Mouse (Mus musculus) kidney, postnatal 0 days (tissue): ENCODE results near the gene Pafah2. TPM values are rescaled to one million over a fixed set of nuclear protein-coding genes. Genes with fewer than 3 reads are reported as not detected.

Source experiments
- ATAC-seq: fragments of 200-750 bp; cut with Nextera tagmentation; replicated peaks from 2 replicates; pipeline ENCODE4 v1.8.0; 2017; ENCODE audit warnings: low read depth, moderate number of reproducible peaks, moderate TSS enrichment, moderate library complexity; ENCODE audit not compliant: low FRiP score
- DNase-seq: peaks from one replicate; pipeline ENCODE4 v3.0.0-alpha.2; 2016; ENCODE audit warnings: low spot score
- H3K27ac ChIP-seq: fragments of 300-500 bp; sonication (generic); 2 replicates; pipeline ENCODE4 v1.5.1; 2014; ENCODE audit warnings: mild to moderate bottlenecking
- H3K27me3 ChIP-seq: fragments of 300-500 bp; sonication (generic); 2 replicates; pipeline ENCODE4 v1.6.1; 2014; ENCODE audit warnings: low read length, mixed read lengths; ENCODE audit not compliant: insufficient read depth
- H3K36me3 ChIP-seq: fragments of 300-500 bp; sonication (generic); 2 replicates; pipeline ENCODE4 v1.6.1; 2014; ENCODE audit warnings: low read length, mixed read lengths; ENCODE audit not compliant: insufficient read depth
- H3K4me1 ChIP-seq: fragments of 300-500 bp; sonication (generic); replicated peaks from 2 replicates; pipeline ENCODE4 v1.6.1; 2014; ENCODE audit warnings: antibody characterized with exemption, low read length, mixed read lengths; ENCODE audit not compliant: insufficient read depth
- H3K4me2 ChIP-seq: fragments of 300-500 bp; sonication (generic); 2 replicates; pipeline ENCODE4 v1.6.1; 2014; ENCODE audit warnings: mild to moderate bottlenecking, low read length, moderate library complexity, mixed read lengths
- H3K4me3 ChIP-seq: fragments of 300-500 bp; sonication (generic); replicated peaks from 2 replicates; pipeline ENCODE4 v1.5.1; 2014; ENCODE audit warnings: low read depth, low read length
- H3K9ac ChIP-seq: fragments of 300-500 bp; sonication (generic); 2 replicates; pipeline ENCODE4 v1.6.1; 2014; ENCODE audit warnings: low read depth, low read length
- H3K9me3 ChIP-seq: fragments of 300-500 bp; sonication (generic); replicated peaks from 2 replicates; pipeline ENCODE4 v1.6.1; 2016; ENCODE audit warnings: low read length, inconsistent platforms, mixed read lengths
- CTCF ChIP-seq: IDR thresholded peaks from 2 replicates; pipeline ENCODE4 v1.5.1; 2016; ENCODE audit warnings: antibody characterized with exemption, low read depth, mild to moderate bottlenecking, moderate library complexity
- WGBS: fragments of 180-500 bp; shearing (Covaris S2); extraction: QIAGEN DNeasy Blood & Tissue Kit; methylation state at CpG from one replicate; pipeline ENCODE4 v1.1.7; 2014; 5-methylcytosine and 5-hydroxymethylcytosine counted together
- polyA plus RNA-seq: library from polyadenylated mRNA; unstranded; fragments of >200 nt; fragmentation: Nextera tagmentation; extraction: Ambion mirVana; gene quantifications from 2 replicates; pipeline ENCODE4 v1.2.1, GENCODE M21; 2015

The Pafah2 gene
- polyA plus RNA-seq: 22.7 and 24.4 TPM in 2 replicates

DNA sequence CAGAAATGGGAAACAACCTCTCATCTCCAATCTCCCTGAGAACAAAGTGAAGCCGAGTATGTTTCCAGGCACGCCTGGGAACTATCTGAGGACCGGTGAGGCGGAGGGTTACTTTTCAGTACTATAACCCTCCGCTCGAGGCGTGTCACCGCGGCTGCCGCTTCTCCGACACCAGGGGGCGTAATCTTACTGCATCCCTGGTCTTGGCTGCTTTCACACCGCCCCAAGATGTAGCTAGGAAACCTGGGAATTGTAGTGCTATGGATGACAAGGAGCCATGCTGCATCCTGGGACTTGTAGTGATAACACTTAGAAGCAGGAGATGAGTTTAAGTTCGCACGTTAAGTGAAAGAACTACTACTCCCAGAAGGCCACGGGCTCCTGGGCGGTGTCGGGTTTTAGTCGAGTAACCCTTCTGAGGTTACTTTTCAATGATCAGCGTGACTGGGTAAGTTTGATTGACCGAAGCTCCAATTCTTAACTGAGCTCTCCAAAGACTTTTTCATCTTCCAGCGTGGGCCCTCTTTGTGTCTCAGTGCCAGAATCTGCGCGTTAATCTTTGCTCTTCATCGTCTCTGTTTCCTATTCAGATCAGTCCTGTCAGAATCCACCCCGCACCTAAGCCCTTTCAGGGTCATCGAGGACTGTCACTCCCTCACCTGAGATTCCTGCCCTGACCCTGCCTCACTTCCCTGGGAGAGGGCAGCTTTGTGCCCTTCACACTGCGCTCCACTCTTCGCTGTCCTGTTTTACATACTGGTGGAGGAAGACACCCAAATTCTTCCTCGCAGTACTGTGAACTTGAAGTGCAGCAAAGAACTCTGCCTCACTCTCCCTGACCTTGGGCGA lies at the start of gene Pafah2:
Pafah2 (plus strand) TSS at position 344 of the 849 bp plus-strand sequence.
- peak; percentile 100 for DNase-seq
- Histone ChIP-seq H3K4me3 (peak within 1 kb of the TSS; percentile 52), H3K4me1 (no peaks in the 10 kb centered on the region), H3K27ac (peak within 1 kb of the TSS; percentile 87), H3K36me3 (no peaks in the 10 kb centered on the region), H3K27me3 (no peaks in the 10 kb centered on the region), H3K9ac (peak within 1 kb of the TSS; percentile 63), H3K9me3 (no peaks in the 10 kb centered on the region), H3K4me2 (peak within 1 kb of the TSS; percentile 92)
- WGBS: under 1% methylated on average over 31 of the region's 31 CpGs
- ATAC-seq: peak; percentile 96
- TF ChIP-seq CTCF: peak; percentile 100

- 69% methylated on average over 11 of the region's 11 CpGs for WGBS
- no peak for TF ChIP-seq CTCF
- H3K4me2 ChIP-seq: no peak overlapping the region
- no peak overlapping the region for H3K9ac ChIP-seq
- 0 out of 2 replicates have a peak, but pooled peaks cover 5% of the 10 kb centered on the region for H3K27me3 ChIP-seq
- no peaks in the 10 kb centered on the region for H3K36me3 ChIP-seq
- peaks cover 9% of the 10 kb centered on the region for H3K4me1 ChIP-seq
- no peak overlapping the region for H3K27ac ChIP-seq
- ATAC-seq (no peak), DNase-seq (no peak)
- H3K9me3 ChIP-seq: no peaks in the 10 kb centered on the region
- H3K4me3 ChIP-seq: no peak overlapping the region
Measured at GRCm38 (mm10) chr4:134348078-134348477, 48.0 kb upstream of the Pafah2 start.

GRCm38 (mm10) chr4:134348545-134348944 lies 47.6 kb upstream of the Pafah2 start:
- no peak for TF ChIP-seq CTCF
- no peaks in the 10 kb centered on the region for H3K9me3 ChIP-seq
- H3K4me2 ChIP-seq: no peak overlapping the region
- WGBS: 74% methylated on average over 5 of the region's 5 CpGs
- no peak overlapping the region for H3K4me3 ChIP-seq
- DNase-seq (no peak), ATAC-seq (no peak)
- peaks cover 6% of the 10 kb centered on the region for H3K4me1 ChIP-seq
- H3K36me3 ChIP-seq: no peaks in the 10 kb centered on the region
- no peak overlapping the region for H3K9ac ChIP-seq
- no peaks in the 10 kb centered on the region for H3K27me3 ChIP-seq
- no peak overlapping the region for H3K27ac ChIP-seq

- no peaks in the 10 kb centered on the region for H3K36me3 ChIP-seq
- H3K27ac ChIP-seq: no peak overlapping the region
- H3K9me3 ChIP-seq: no peaks in the 10 kb centered on the region
- H3K4me3 ChIP-seq: no peak overlapping the region
- H3K9ac ChIP-seq: no peak overlapping the region
- no peak for ATAC-seq
- H3K4me1 ChIP-seq: peaks cover 6% of the 10 kb centered on the region; the same call in 1 of the 2 replicates
- no peak for DNase-seq
- TF ChIP-seq CTCF: no peak
- no peaks in the 10 kb centered on the region for H3K27me3 ChIP-seq
- 92% methylated on average over 7 of the region's 7 CpGs for WGBS
- H3K4me2 ChIP-seq: no peak overlapping the region
Measured at GRCm38 (mm10) chr4:134349829-134350228, 46.3 kb upstream of the Pafah2 start.

DNA sequence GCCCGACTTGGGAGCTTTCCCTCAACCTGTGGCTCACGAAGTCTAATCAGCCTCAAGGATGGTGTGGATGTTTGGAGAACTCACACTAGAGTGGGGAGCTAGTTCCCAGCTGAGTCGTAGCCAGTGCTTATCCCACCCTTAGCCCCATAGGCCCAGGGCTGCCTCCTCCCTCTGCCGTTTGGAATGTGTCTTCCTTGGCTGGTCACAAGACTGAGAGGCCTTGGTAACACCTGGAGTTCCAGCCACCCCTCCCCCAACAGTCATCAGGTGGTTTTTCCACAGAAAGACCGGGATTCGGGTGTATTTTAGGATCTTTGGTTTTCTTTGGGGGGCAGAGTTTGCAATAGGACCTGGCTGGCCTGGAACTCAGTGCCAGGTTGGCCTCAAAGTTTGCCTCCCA lies 45.5 kb upstream of the Pafah2 start:
- Histone ChIP-seq H3K9me3 (no peaks in the 10 kb centered on the region), H3K4me1 (peaks cover 10% of the 10 kb centered on the region), H3K27me3 (no peaks in the 10 kb centered on the region), H3K27ac (no peak overlapping the region), H3K36me3 (no peaks in the 10 kb centered on the region), H3K4me2 (no peak overlapping the region), H3K9ac (no peak overlapping the region), H3K4me3 (no peak overlapping the region)
- 82% methylated on average over 6 of the region's 6 CpGs for WGBS
- TF ChIP-seq CTCF: no peak
- DNase-seq (no peak), ATAC-seq (no peak)

DNA sequence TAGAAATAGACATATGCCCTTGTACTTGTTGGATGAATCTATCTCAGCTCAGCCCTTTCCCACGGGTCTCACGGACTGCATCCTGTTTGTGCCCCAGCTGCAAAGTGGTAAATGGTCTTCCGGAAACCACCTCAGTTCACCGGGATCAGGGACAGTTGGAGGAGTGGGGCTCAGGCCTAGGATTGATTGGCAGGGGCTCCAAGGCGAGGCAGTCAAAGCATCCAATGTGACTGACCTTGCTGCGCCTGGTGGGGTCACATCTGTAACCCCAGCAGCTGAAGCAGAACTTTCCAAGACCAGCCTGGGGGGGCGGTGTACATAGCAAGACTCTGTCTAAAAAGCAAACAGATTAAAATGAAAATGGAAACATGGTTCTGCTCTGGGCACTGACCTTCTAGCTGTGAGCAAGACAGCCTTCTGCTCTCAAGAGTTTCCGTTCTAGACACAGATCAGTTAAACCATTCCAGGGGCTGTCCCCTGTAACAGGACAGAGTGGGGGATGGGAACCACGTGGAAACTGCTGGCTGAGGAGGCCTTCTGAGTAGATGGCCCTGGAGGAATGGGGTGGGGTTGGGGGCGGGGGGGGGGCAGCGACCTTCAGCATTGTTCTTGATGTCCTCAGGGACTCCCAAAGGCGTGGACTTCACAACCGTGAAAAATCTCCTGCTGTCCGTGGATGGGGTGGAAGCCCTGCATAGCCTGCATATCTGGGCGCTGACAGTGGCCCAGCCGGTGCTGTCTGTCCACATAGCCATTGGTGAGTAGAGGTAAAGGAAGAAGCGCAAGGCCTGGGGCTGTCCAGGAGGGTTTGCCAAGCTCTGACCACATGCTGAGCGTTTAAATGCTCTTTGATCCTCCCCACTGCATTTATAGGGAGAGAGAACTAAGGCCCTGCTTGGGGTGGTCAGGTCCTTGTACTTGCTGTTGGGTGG lies 44.5 kb upstream of the Pafah2 start:
- no peak for ATAC-seq
- whole genome bisulfite sequencing: 32% methylated on average over 17 of the region's 18 CpGs
- Histone ChIP-seq H3K4me3 (no peak overlapping the region), H3K36me3 (no peaks in the 10 kb centered on the region), H3K4me1 (peaks cover 19% of the 10 kb centered on the region), H3K27ac (no peak overlapping the region), H3K4me2 (no peak overlapping the region), H3K9me3 (no peaks in the 10 kb centered on the region), H3K27me3 (no peaks in the 10 kb centered on the region), H3K9ac (no peak overlapping the region)
- no peak for TF ChIP-seq CTCF
- peak; percentile 41 for DNase-seq
